ENCODE assay signal across 8 mouse cellular contexts in genomic region chr4:138319508-138319907, GRCm38 (mm10). TPM values are rescaled to one million over a fixed set of nuclear protein-coding genes. Genes with fewer than 3 reads are reported as not detected.
A peak's percentile ranks its signal among the peaks of the same experiment; 100 is the strongest.
DNase-seq lines count a peak whose midpoint lies in the region; ATAC-seq lines count a peak whose summit lies in the region.
"Had no signal": no experiment of that assay in that cellular context is flagged by ENCODE, and none has a peak within 500 bp of the region (broad histone marks: within the 10 kb centered on the region; RNA-seq: fewer than 3 reads in every experiment).

No protein-coding gene starts in this region.

- H3K36me3 ChIP-seq in forebrain, embryonic 13.5 days (ENCODE audit: poor library complexity, severe bottlenecking), result peaks cover 38% of the 10 kb centered on the region
- H3K36me3 ChIP-seq in hindbrain, embryonic 15.5 days, result peaks cover 25% of the 10 kb centered on the region

- H3K4me3 ChIP-seq in forebrain, embryonic 13.5 days, result no peak overlapping the region
- no peak overlapping the region for H3K4me3 ChIP-seq in hindbrain, embryonic 15.5 days
- H3K4me3 ChIP-seq: midbrain, embryonic 12.5 days had no signal

- H3K27ac ChIP-seq in forebrain, embryonic 13.5 days, result no peak overlapping the region
- H3K27ac ChIP-seq in hindbrain, embryonic 15.5 days (replicated peaks), result no peak overlapping the region
- H3K27ac ChIP-seq: midbrain, embryonic 12.5 days had no signal

- no peaks in the 10 kb centered on the region; the same call in 1 of the 2 replicates for H3K9me3 ChIP-seq in forebrain, embryonic 13.5 days (replicated peaks)
- H3K9me3 ChIP-seq in hindbrain, embryonic 15.5 days, result no peaks in the 10 kb centered on the region
- H3K9me3 ChIP-seq: midbrain, embryonic 12.5 days had no signal

- no peaks in the 10 kb centered on the region for H3K27me3 ChIP-seq in forebrain, embryonic 13.5 days
- no peaks in the 10 kb centered on the region for H3K27me3 ChIP-seq in hindbrain, embryonic 15.5 days
- H3K27me3 ChIP-seq: midbrain, embryonic 12.5 days had no signal

- H3K4me1 ChIP-seq in forebrain, embryonic 13.5 days, result peaks cover 20% of the 10 kb centered on the region
- peaks cover 22% of the 10 kb centered on the region for H3K4me1 ChIP-seq in hindbrain, embryonic 15.5 days (replicated peaks)

- H3K9ac ChIP-seq in forebrain, embryonic 13.5 days, result no peak overlapping the region
- no peak overlapping the region for H3K9ac ChIP-seq in hindbrain, embryonic 15.5 days
- H3K9ac ChIP-seq: midbrain, embryonic 12.5 days had no signal

- no peak overlapping the region for H3K4me2 ChIP-seq in forebrain, embryonic 13.5 days
- H3K4me2 ChIP-seq in hindbrain, embryonic 15.5 days, result no peak overlapping the region
- H3K4me2 ChIP-seq: midbrain, embryonic 12.5 days had no signal

- peak; percentile 48 for ATAC-seq in forebrain, embryonic 13.5 days
- peak; percentile 5; the same call in 1 of the 2 replicates for ATAC-seq in hindbrain, embryonic 15.5 days (ENCODE audit: low FRiP score, low read depth)

- WGBS in forebrain, embryonic 13.5 days, result 33% methylated on average over 10 of the region's 10 CpGs
- 34% methylated on average over 10 of the region's 10 CpGs for WGBS in hindbrain, embryonic 15.5 days

- DNase-seq in MN1 (ENCODE audit: low spot score), result peak; percentile 92
- peak; percentile 22 for DNase-seq in brain, embryonic 18.5 days (ENCODE audit: low read depth, low spot score)
- DNase-seq in layer of hippocampus, postnatal 36 days, result peak; percentile 73 to 82
- DNase-seq in lung, postnatal 36 days, result peak; percentile 93
- DNase-seq in skeletal muscle tissue, adult 2 months (ENCODE audit: low read depth, low spot score), result peak; percentile 82

RNA-seq across cellular contexts. Expression of gene Pink1, which starts 6.6 kb away (rescaled TPM):
- 62.4 and 64.2 TPM in 2 replicates for polyA plus RNA-seq in forebrain, embryonic 13.5 days (2015; fragmentation: Nextera tagmentation; extraction: Ambion mirVana)
- 105 and 111 TPM in 2 replicates for polyA plus RNA-seq in hindbrain, embryonic 15.5 days (2015; fragmentation: Nextera tagmentation; extraction: Ambion mirVana)
- 100 to 1,000 TPM; 228 to 239 TPM for total RNA-seq in layer of hippocampus, postnatal 36 days (2021)

RNA-seq across cellular contexts. Expression of gene Ddost, which starts 15.0 kb away (rescaled TPM):
- 176 and 192 TPM in 2 replicates for polyA plus RNA-seq in forebrain, embryonic 13.5 days (2015; fragmentation: Nextera tagmentation; extraction: Ambion mirVana)
- polyA plus RNA-seq in hindbrain, embryonic 15.5 days (2015; fragmentation: Nextera tagmentation; extraction: Ambion mirVana), result 210 and 220 TPM in 2 replicates
- 10 to 100 TPM; 95.5 to 96.8 TPM for total RNA-seq in layer of hippocampus, postnatal 36 days (2021)

RNA-seq across cellular contexts. Expression of gene Cda, which starts 48.3 kb away (rescaled TPM):
- polyA plus RNA-seq in forebrain, embryonic 13.5 days (2015; fragmentation: Nextera tagmentation; extraction: Ambion mirVana), result 1.9 and 2.2 TPM in 2 replicates
- polyA plus RNA-seq in hindbrain, embryonic 15.5 days (2015; fragmentation: Nextera tagmentation; extraction: Ambion mirVana), result 4.5 and 6.5 TPM in 2 replicates
- 1 to 10 TPM; 2.5 to 3.6 TPM for total RNA-seq in layer of hippocampus, postnatal 36 days (2021)

Comparison
In these comparisons a context has a peak if more than half of its experiments do, and no peak if none do; other contexts are left out.
1. DNase-seq: peak in every context shown above with its lines; median percentile 93 in lung, postnatal 36 days; 92 in MN1; 82 in skeletal muscle tissue, adult 2 months; 78 in layer of hippocampus, postnatal 36 days; 22 in brain, embryonic 18.5 days.